Mouse (Mus musculus) heart, adult 2 months (tissue): ENCODE data around the gene Amacr.

Experiments used
- CTCF ChIP-seq: fragments of 200-600 bp; IDR thresholded peaks from 2 replicates; pipeline ENCODE4 v1.8.1; 2022; ENCODE audit warnings: antibody characterized with exemption, mild to moderate bottlenecking, moderate library complexity
- POLR2A ChIP-seq: fragments of 200-500 bp; IDR thresholded peaks from 2 replicates; pipeline ENCODE4 v1.6.1; 2011; ENCODE audit warnings: mild to moderate bottlenecking, low read depth, low read length, control low read depth; ENCODE audit not compliant: insufficient read depth

DNA sequence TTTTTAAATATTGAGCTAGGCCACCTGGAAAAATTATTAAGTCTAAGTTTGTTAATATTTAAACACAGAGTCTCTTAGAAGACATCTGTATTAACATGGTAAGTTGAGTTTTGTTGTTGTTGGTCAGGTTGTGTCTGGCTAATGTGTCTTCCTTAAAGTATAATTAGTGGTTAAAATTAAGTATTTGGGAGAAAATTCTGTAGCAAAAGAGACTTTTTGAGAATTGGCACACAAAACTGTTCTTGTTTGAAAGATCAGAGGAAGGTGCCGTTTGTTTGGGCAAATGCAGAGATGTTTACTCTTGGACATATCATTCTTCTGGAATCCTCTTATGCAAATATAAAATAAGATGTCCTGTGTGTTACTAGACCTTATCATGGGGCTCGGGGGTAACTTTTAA, 19.0 kb upstream of the Amacr start:
- TF ChIP-seq CTCF = no peak
- TF ChIP-seq POLR2A = no peak
